Comparison of ENCODE assay signal across 24 mouse cellular contexts in genomic region chr12:119182215-119182924, GRCm38 (mm10). TPM values are rescaled to one million over a fixed set of nuclear protein-coding genes. Genes with fewer than 3 reads are reported as not detected.
DNase-seq lines count a peak whose midpoint lies in the region; ATAC-seq lines count a peak whose summit lies in the region.
"Had no signal": no experiment of that assay in that cellular context is flagged by ENCODE, and none has a peak within 500 bp of the region (broad histone marks: within the 10 kb centered on the region; RNA-seq: fewer than 3 reads in every experiment).

No protein-coding gene starts in this region.

- no peak overlapping the region for H3K27ac ChIP-seq in embryonic facial prominence, embryonic 14.5 days (replicated peaks; ENCODE audit: low read depth, low read length)
- H3K27ac ChIP-seq in embryonic facial prominence, embryonic 10.5 days (replicated peaks), result no peak overlapping the region
- H3K27ac ChIP-seq in limb, embryonic 13.5 days, result peak overlapping the region; percentile 55; the same call in 1 of the 2 replicates
- no peak overlapping the region for H3K27ac ChIP-seq in limb, embryonic 10.5 days
- H3K27ac ChIP-seq: embryonic facial prominence, embryonic 12.5 days; forebrain, embryonic 10.5 days; forebrain, embryonic 13.5 days; hindbrain, embryonic 12.5 days; hindbrain, embryonic 15.5 days had no signal

- no peaks in the 10 kb centered on the region for H3K4me1 ChIP-seq in embryonic facial prominence, embryonic 14.5 days (ENCODE audit: control insufficient read depth, insufficient read depth, low read length)
- peaks cover 2% of the 10 kb centered on the region; the same call in 1 of the 2 replicates for H3K4me1 ChIP-seq in embryonic facial prominence, embryonic 10.5 days
- H3K4me1 ChIP-seq in limb, embryonic 13.5 days, result peaks cover 13% of the 10 kb centered on the region
- H3K4me1 ChIP-seq in limb, embryonic 10.5 days, result no peaks in the 10 kb centered on the region
- H3K4me1 ChIP-seq: embryonic facial prominence, embryonic 12.5 days; forebrain, embryonic 10.5 days; forebrain, embryonic 13.5 days; hindbrain, embryonic 12.5 days; hindbrain, embryonic 15.5 days had no signal

- no peak overlapping the region for H3K4me2 ChIP-seq in embryonic facial prominence, embryonic 14.5 days (ENCODE audit: low read depth, low read length)
- no peak overlapping the region for H3K4me2 ChIP-seq in limb, embryonic 13.5 days (replicated peaks)
- H3K4me2 ChIP-seq: embryonic facial prominence, embryonic 12.5 days; forebrain, embryonic 13.5 days; heart, embryonic 11.5 days; hindbrain, embryonic 12.5 days; hindbrain, embryonic 15.5 days had no signal

- no peak overlapping the region for H3K4me3 ChIP-seq in embryonic facial prominence, embryonic 14.5 days (ENCODE audit: low read depth, low read length)
- no peak overlapping the region for H3K4me3 ChIP-seq in embryonic facial prominence, embryonic 10.5 days
- H3K4me3 ChIP-seq in limb, embryonic 13.5 days, result no peak overlapping the region
- H3K4me3 ChIP-seq in limb, embryonic 10.5 days, result no peak overlapping the region
- H3K4me3 ChIP-seq: embryonic facial prominence, embryonic 12.5 days; erythroblast, embryonic 14.5 days; forebrain, embryonic 10.5 days; forebrain, embryonic 13.5 days; hindbrain, embryonic 12.5 days; hindbrain, embryonic 15.5 days had no signal

- no peaks in the 10 kb centered on the region for H3K9me3 ChIP-seq in embryonic facial prominence, embryonic 14.5 days (ENCODE audit: control insufficient read depth, low read length)
- H3K9me3 ChIP-seq in embryonic facial prominence, embryonic 10.5 days, result no peaks in the 10 kb centered on the region
- H3K9me3 ChIP-seq in limb, embryonic 13.5 days, result no peaks in the 10 kb centered on the region
- no peaks in the 10 kb centered on the region for H3K9me3 ChIP-seq in limb, embryonic 10.5 days (replicated peaks)
- H3K9me3 ChIP-seq: embryonic facial prominence, embryonic 12.5 days; forebrain, embryonic 10.5 days; forebrain, embryonic 13.5 days; hindbrain, embryonic 12.5 days; hindbrain, embryonic 15.5 days had no signal

- H3K27me3 ChIP-seq in embryonic facial prominence, embryonic 14.5 days (replicated peaks; ENCODE audit: control insufficient read depth, insufficient read depth, low read length), result no peaks in the 10 kb centered on the region
- no peaks in the 10 kb centered on the region for H3K27me3 ChIP-seq in embryonic facial prominence, embryonic 10.5 days (replicated peaks; ENCODE audit: low read depth, poor library complexity, severe bottlenecking)
- no peaks in the 10 kb centered on the region for H3K27me3 ChIP-seq in limb, embryonic 13.5 days
- H3K27me3 ChIP-seq in limb, embryonic 10.5 days (ENCODE audit: low read depth, poor library complexity, severe bottlenecking), result no peaks in the 10 kb centered on the region
- H3K27me3 ChIP-seq: embryonic facial prominence, embryonic 12.5 days; forebrain, embryonic 13.5 days; hindbrain, embryonic 12.5 days; hindbrain, embryonic 15.5 days had no signal

- 57% methylated on average over 2 of the region's 2 CpGs for WGBS in embryonic facial prominence, embryonic 14.5 days
- WGBS in embryonic facial prominence, embryonic 10.5 days, result 84% methylated on average over 2 of the region's 2 CpGs
- 54% methylated on average over 2 of the region's 2 CpGs for WGBS in limb, embryonic 13.5 days
- 89% methylated on average over 2 of the region's 2 CpGs for WGBS in limb, embryonic 10.5 days

- no peak for ATAC-seq in embryonic facial prominence, embryonic 14.5 days (ENCODE audit: low read depth)
- ATAC-seq in limb, embryonic 13.5 days (ENCODE audit: low FRiP score, low read depth), result no peak
- ATAC-seq in inflammation-experienced regulatory T-cells, adult 6 months, result no peak
- ATAC-seq: activated CD4-positive, CD25-positive, alpha-beta regulatory T cell, adult 4 months; forebrain, embryonic 13.5 days; forebrain, embryonic 16.5 days had no signal

- no peak overlapping the region for H3K9ac ChIP-seq in embryonic facial prominence, embryonic 14.5 days (ENCODE audit: low read depth, low read length)
- H3K9ac ChIP-seq in limb, embryonic 13.5 days, result no peak overlapping the region
- H3K9ac ChIP-seq: embryonic facial prominence, embryonic 12.5 days; forebrain, embryonic 13.5 days; hindbrain, embryonic 12.5 days; hindbrain, embryonic 15.5 days had no signal

- no peaks in the 10 kb centered on the region for H3K36me3 ChIP-seq in embryonic facial prominence, embryonic 14.5 days (ENCODE audit: control insufficient read depth, insufficient read depth, low read length)
- peaks cover 23% of the 10 kb centered on the region; the same call in 1 of the 2 replicates for H3K36me3 ChIP-seq in embryonic facial prominence, embryonic 10.5 days (replicated peaks)
- peaks cover 21% of the 10 kb centered on the region for H3K36me3 ChIP-seq in limb, embryonic 13.5 days
- no peaks in the 10 kb centered on the region for H3K36me3 ChIP-seq in limb, embryonic 10.5 days
- H3K36me3 ChIP-seq: embryonic facial prominence, embryonic 12.5 days; hindbrain, embryonic 15.5 days had no signal

- DNase-seq in embryonic facial prominence, embryonic 14.5 days (ENCODE audit: low spot score), result peak; percentile 12
- no peak for DNase-seq in embryonic facial prominence, embryonic 10.5 days (ENCODE audit: low spot score)
- DNase-seq in limb, embryonic 10.5 days (ENCODE audit: low spot score), result no peak
- peak; percentile 92 for DNase-seq in fat pad, adult 2 months (ENCODE audit: extremely low read depth, low read depth, low spot score)
- DNase-seq: adrenal gland, adult 8-10 months; adrenal gland, postnatal 25 days; cerebellum, adult 11-12 months; cerebellum, adult 8-10 months; cerebellum, postnatal 10 days; cerebellum, postnatal 36 days; gastrocnemius, postnatal 10 days; gastrocnemius, postnatal 36 days; heart, adult 11 months had no signal

RNA-seq across cellular contexts. Expression of gene Itgb8, which starts 56.2 kb away (rescaled TPM):
- polyA plus RNA-seq in embryonic facial prominence, embryonic 14.5 days (2014; fragmentation: Nextera tagmentation; extraction: Ambion mirVana), result 3.5 and 4.1 TPM in 2 replicates
- polyA plus RNA-seq in embryonic facial prominence, embryonic 10.5 days (2016; fragmentation: Nextera tagmentation; extraction: Ambion mirVana), result 6.5 and 9.8 TPM in 2 replicates
- 6.3 and 6.6 TPM in 2 replicates for polyA plus RNA-seq in limb, embryonic 13.5 days (2015; fragmentation: Nextera tagmentation; extraction: Ambion mirVana)
- polyA plus RNA-seq in limb, embryonic 10.5 days (2016; fragmentation: Nextera tagmentation; extraction: Ambion mirVana), result 1.5 and 4.2 TPM in 2 replicates
- 10 to 100 TPM; 15.3 to 29.8 (median 19.5) TPM for polyA plus RNA-seq in inflammation-experienced regulatory T-cells, adult 6 months (2017; shearing (Covaris generic))
- polyA plus RNA-seq: erythroblast, embryonic 14.5 days had no signal

Comparison
In these comparisons a context has a peak if more than half of its experiments do, and no peak if none do; other contexts are left out.
1. DNase-seq: peak in embryonic facial prominence, embryonic 14.5 days (single experiment) and fat pad, adult 2 months (single experiment); none in embryonic facial prominence, embryonic 10.5 days (single experiment) and limb, embryonic 10.5 days (single experiment).